Mouse (Mus musculus) heart, embryonic 12.5 days (tissue): ENCODE measurements around the gene Mink1. TPM values are rescaled to one million over a fixed set of nuclear protein-coding genes. Genes with fewer than 3 reads are reported as not detected.

ENCODE experiments used
- ATAC-seq: fragments of 200-750 bp; cut with Nextera tagmentation; 2 replicates; pipeline ENCODE4 v1.8.0; 2017; ENCODE audit warnings: moderate TSS enrichment, moderate library complexity; ENCODE audit not compliant: insufficient number of reproducible peaks, low FRiP score
- H3K27ac ChIP-seq: fragments of 300-500 bp; sonication (generic); 2 replicates; pipeline ENCODE4 v1.5.1; 2016; ENCODE audit warnings: mild to moderate bottlenecking, moderate library complexity; ENCODE audit not compliant: poor library complexity, severe bottlenecking
- H3K27me3 ChIP-seq: fragments of 300-500 bp; sonication (generic); replicated peaks from 2 replicates; pipeline ENCODE4 v1.6.1; 2016; ENCODE audit warnings: mild to moderate bottlenecking, moderate library complexity
- H3K36me3 ChIP-seq: fragments of 300-500 bp; sonication (generic); 2 replicates; pipeline ENCODE4 v1.6.1; 2016; ENCODE audit warnings: mild to moderate bottlenecking, moderate library complexity
- H3K4me1 ChIP-seq: fragments of 300-500 bp; sonication (generic); replicated peaks from 2 replicates; pipeline ENCODE4 v1.6.1; 2016; ENCODE audit warnings: mild to moderate bottlenecking
- H3K4me2 ChIP-seq: fragments of 300-500 bp; sonication (generic); 2 replicates; pipeline ENCODE4 v1.6.1; 2016; ENCODE audit warnings: mild to moderate bottlenecking, moderate library complexity
- H3K4me3 ChIP-seq: fragments of 300-500 bp; sonication (generic); 2 replicates; pipeline ENCODE4 v1.5.1; 2016; ENCODE audit warnings: mild to moderate bottlenecking
- H3K9ac ChIP-seq: fragments of 300-500 bp; sonication (generic); 2 replicates; pipeline ENCODE4 v1.6.1; 2016; ENCODE audit warnings: mild to moderate bottlenecking, moderate library complexity
- H3K9me3 ChIP-seq: fragments of 300-500 bp; sonication (generic); replicated peaks from 2 replicates; pipeline ENCODE4 v1.6.1; 2016; ENCODE audit warnings: mild to moderate bottlenecking, moderate library complexity
- WGBS: fragments of 180-500 bp; shearing (Covaris S2); methylation state at CpG from one replicate; pipeline ENCODE4 v1.1.7; 2016; 5-methylcytosine and 5-hydroxymethylcytosine counted together
- polyA plus RNA-seq: library from polyadenylated mRNA; unstranded; fragments of >200 nt; fragmentation: Nextera tagmentation; extraction: Ambion mirVana; gene quantifications from 2 replicates; pipeline ENCODE4 v1.2.1, GENCODE M21; 2016

Mink1 gene
- polyA plus RNA-seq, 1 experiment from 2014 or later = 13.7 TPM

DNA sequence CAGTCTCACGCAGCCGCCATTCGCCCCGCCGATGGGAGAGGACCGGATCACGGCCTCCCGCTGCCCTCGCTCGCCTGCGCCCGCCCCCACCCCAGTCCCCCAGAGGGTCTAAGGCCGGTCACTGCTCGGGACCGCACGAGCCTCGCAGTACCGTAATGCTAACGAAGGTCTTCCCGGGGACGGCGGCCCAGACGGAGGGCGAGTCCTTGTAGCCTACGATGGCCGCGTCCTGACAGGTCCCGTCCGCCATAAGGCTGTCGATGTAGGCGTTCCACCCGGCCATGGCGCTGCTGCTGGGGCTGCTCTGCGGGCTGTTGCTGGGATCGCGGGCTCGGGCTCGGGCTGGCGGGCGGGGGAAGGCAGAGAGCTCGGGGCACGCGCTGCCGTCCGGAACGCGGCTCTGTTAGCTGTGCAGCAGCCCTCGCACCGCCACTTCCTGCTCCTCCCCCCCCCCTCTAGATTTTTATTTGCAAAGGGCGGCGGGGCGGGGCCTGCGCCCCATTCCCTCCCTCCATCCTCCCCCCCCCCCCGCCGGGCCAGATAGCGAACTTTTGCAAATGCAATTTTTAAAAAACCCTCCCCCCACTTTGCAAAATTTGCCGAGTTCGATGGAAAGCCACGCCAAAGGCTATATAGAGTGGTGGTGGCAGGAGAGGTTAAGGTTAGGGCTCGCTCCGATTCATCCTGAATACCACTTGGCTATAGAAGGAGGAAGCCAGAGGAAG is 91.7 kb downstream of the Mink1 start, which contains the start of gene Pfn1:
TSS of gene Pfn1 (minus strand) at position 447 of the 725 bp plus-strand sequence.
- peak within 1 kb of the TSS; percentile 94 for H3K9ac ChIP-seq
- peaks cover 69% of the 10 kb centered on the region for H3K4me1 ChIP-seq
- H3K9me3 ChIP-seq = no peaks in the 10 kb centered on the region
- H3K4me3 ChIP-seq = peak within 1 kb of the TSS; percentile 78
- H3K4me2 ChIP-seq = peak within 1 kb of the TSS; percentile 82
- H3K27ac ChIP-seq = peak within 1 kb of the TSS; percentile 96
- H3K27me3 ChIP-seq = no peaks in the 10 kb centered on the region
- H3K36me3 ChIP-seq = peaks cover 38% of the 10 kb centered on the region
- WGBS = under 1% methylated on average over 61 of the region's 61 CpGs
- peak; percentile 51 for ATAC-seq

- peak overlapping the region; percentile 96 for H3K27ac ChIP-seq
- no peaks in the 10 kb centered on the region for H3K27me3 ChIP-seq
- H3K4me2 ChIP-seq = peak overlapping the region; percentile 82
- peak overlapping the region; percentile 78 for H3K4me3 ChIP-seq
- H3K9ac ChIP-seq = peak overlapping the region; percentile 94
- H3K36me3 ChIP-seq = peaks cover 38% of the 10 kb centered on the region
- H3K9me3 ChIP-seq = no peaks in the 10 kb centered on the region
- WGBS = 0% methylated on average over 48 of the region's 48 CpGs
- ATAC-seq = peak; percentile 46
- peaks cover 68% of the 10 kb centered on the region for H3K4me1 ChIP-seq
These were observed 92.4 kb downstream of the Mink1 start for GRCm38 (mm10) chr11:70654923-70655570.

DNA sequence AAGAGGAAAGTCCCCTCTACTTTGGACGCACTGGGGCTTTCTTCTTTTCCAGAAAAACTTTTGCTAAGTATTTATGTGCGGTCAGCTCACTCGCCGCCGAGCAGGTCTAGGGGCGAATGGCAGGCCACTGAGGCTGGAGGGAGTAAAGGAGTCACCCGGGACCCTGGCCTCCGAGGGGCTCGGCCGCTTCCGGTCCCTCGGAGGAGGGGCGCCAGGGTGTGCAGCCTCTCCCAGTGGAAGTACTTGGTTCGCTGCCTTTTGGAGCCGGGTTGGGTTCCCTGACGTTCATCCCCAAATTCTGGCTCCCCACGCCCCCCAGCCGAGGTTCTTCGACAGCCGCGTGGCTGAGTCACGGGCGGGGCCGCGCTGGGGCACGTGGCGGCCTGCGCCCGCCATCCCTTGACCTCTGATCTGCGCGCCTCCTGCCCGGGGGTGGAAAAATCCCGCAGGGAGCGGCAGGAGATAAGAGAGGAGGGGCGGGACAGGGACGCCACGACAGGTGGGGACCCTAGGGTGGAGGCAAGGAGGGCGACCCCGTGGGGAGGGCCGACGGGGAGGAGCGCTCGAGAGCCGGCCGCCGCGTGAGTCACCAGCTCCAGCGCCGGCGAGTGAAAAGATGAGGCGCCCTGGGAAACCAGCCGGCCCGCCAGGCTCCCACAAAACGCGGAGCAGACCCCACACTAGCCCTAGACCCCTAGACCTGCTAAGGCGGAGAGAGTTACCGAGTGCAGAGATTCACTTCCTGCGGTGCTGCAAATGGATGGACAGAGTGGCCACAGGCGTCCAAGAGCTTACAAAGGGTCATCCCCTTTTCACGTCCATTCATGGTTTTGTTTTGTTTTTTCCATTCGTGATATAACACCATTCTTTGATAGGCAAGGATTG is 93.1 kb downstream of the Mink1 start:
- peak overlapping the region; percentile 94 for H3K9ac ChIP-seq
- H3K9me3 ChIP-seq = no peaks in the 10 kb centered on the region
- H3K4me2 ChIP-seq = peak overlapping the region; percentile 82
- peaks cover 38% of the 10 kb centered on the region for H3K36me3 ChIP-seq
- WGBS = under 1% methylated on average over 61 of the region's 61 CpGs
- H3K27ac ChIP-seq = peak overlapping the region; percentile 96
- no peaks in the 10 kb centered on the region for H3K27me3 ChIP-seq
- H3K4me3 ChIP-seq = peak overlapping the region; percentile 78
- peaks cover 61% of the 10 kb centered on the region for H3K4me1 ChIP-seq
- peak; percentile 40 for ATAC-seq

- WGBS = 4% methylated on average over 16 of the region's 16 CpGs
- Histone ChIP-seq H3K9me3 (no peaks in the 10 kb centered on the region), H3K9ac (peak overlapping the region; percentile 94), H3K27me3 (no peaks in the 10 kb centered on the region), H3K36me3 (peaks cover 38% of the 10 kb centered on the region), H3K4me2 (peak overlapping the region; percentile 82), H3K4me3 (peak overlapping the region; percentile 78), H3K4me1 (peaks cover 59% of the 10 kb centered on the region), H3K27ac (peak overlapping the region; percentile 96)
- ATAC-seq = peak; percentile 13; the same call in 1 of the 2 replicates
These were observed 93.8 kb downstream of the Mink1 start for GRCm38 (mm10) chr11:70656456-70656927.

DNA sequence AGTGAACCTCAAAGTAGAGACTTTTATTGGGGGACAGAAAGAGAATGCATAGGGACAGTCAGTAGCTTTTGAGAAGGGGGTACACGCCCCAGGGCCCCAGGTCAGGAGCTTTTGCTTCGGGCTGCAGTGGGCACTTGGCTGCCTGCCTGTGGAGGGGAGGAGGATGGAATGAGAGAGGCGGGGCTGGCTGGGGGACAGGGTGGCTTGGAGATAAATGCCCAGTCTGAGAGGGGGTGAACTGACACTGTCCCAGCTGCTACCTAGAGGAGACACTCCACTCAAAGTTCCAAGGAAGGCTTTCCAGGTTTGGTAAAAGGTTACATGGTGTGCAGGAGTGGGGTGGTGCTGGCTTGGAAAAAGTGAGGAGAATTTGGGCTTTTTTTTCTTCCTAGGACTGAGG is 94.3 kb downstream of the Mink1 start, which contains the start of gene Eno3:
TSS of gene Eno3 (plus strand) at position 239 of the 400 bp plus-strand sequence.
- peak within 1 kb of the TSS; percentile 94 for H3K9ac ChIP-seq
- peak within 1 kb of the TSS; percentile 96 for H3K27ac ChIP-seq
- no peaks in the 10 kb centered on the region for H3K9me3 ChIP-seq
- H3K4me3 ChIP-seq = peak within 1 kb of the TSS; percentile 78
- peak within 1 kb of the TSS; percentile 82 for H3K4me2 ChIP-seq
- 2% methylated on average over 3 of the region's 3 CpGs for WGBS
- peaks cover 55% of the 10 kb centered on the region for H3K4me1 ChIP-seq
- no peaks in the 10 kb centered on the region for H3K27me3 ChIP-seq
- H3K36me3 ChIP-seq = peaks cover 37% of the 10 kb centered on the region
- no peak for ATAC-seq

GRCm38 (mm10) chr11:70657573-70657972 is 94.9 kb downstream of the Mink1 start:
- Histone ChIP-seq H3K9ac (peak overlapping the region; percentile 94), H3K36me3 (peaks cover 37% of the 10 kb centered on the region), H3K27ac (peak overlapping the region; percentile 96), H3K4me1 (peaks cover 49% of the 10 kb centered on the region), H3K27me3 (no peaks in the 10 kb centered on the region), H3K4me2 (peak overlapping the region; percentile 82), H3K9me3 (no peaks in the 10 kb centered on the region), H3K4me3 (peak overlapping the region; percentile 78)
- no peak for ATAC-seq
- 36% methylated on average over 6 of the region's 6 CpGs for WGBS

GRCm38 (mm10) chr11:70657991-70658390 is 95.3 kb downstream of the Mink1 start:
- Histone ChIP-seq H3K9ac (peak overlapping the region; percentile 94), H3K4me2 (peak overlapping the region; percentile 82), H3K36me3 (peaks cover 38% of the 10 kb centered on the region), H3K4me1 (peaks cover 45% of the 10 kb centered on the region), H3K27me3 (no peaks in the 10 kb centered on the region), H3K9me3 (no peaks in the 10 kb centered on the region), H3K27ac (peak overlapping the region; percentile 96), H3K4me3 (peak overlapping the region; percentile 78)
- no peak for ATAC-seq
- WGBS = 48% methylated on average over 9 of the region's 9 CpGs

DNA sequence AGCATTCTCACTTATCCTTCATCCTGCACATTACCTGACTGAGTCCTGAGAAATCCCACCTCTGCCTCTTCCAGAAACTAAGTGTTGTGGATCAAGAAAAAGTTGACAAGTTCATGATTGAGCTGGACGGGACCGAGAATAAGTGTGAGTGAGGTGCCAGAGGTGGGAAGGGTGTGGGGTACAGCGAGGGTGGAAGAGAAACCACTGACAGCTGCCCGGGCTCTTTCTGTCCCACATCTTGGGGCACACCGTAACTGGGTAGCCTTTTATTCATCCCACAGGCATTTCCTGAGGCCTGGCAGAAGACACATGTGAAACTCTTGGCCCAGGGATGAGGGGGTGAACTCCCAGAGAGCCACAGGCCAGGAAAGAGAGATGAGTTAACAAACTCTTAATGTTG is 95.8 kb downstream of the Mink1 start:
- Histone ChIP-seq H3K27ac (peak overlapping the region; percentile 39), H3K36me3 (peaks cover 44% of the 10 kb centered on the region), H3K4me1 (peaks cover 45% of the 10 kb centered on the region), H3K4me2 (peak overlapping the region; percentile 82), H3K27me3 (no peaks in the 10 kb centered on the region), H3K4me3 (peak overlapping the region; percentile 78), H3K9me3 (no peaks in the 10 kb centered on the region), H3K9ac (peak overlapping the region; percentile 94)
- 73% methylated on average over 5 of the region's 5 CpGs for WGBS
- no peak for ATAC-seq

GRCm38 (mm10) chr11:70658942-70659341 is 96.3 kb downstream of the Mink1 start:
- WGBS = 59% methylated on average over 8 of the region's 8 CpGs
- ATAC-seq = no peak
- Histone ChIP-seq H3K27me3 (no peaks in the 10 kb centered on the region), H3K4me3 (no peak overlapping the region), H3K27ac (no peak overlapping the region), H3K4me2 (peak overlapping the region; percentile 82), H3K36me3 (peaks cover 48% of the 10 kb centered on the region), H3K9ac (peak overlapping the region; percentile 60; the same call in 1 of the 2 replicates), H3K4me1 (peaks cover 47% of the 10 kb centered on the region), H3K9me3 (no peaks in the 10 kb centered on the region)

DNA sequence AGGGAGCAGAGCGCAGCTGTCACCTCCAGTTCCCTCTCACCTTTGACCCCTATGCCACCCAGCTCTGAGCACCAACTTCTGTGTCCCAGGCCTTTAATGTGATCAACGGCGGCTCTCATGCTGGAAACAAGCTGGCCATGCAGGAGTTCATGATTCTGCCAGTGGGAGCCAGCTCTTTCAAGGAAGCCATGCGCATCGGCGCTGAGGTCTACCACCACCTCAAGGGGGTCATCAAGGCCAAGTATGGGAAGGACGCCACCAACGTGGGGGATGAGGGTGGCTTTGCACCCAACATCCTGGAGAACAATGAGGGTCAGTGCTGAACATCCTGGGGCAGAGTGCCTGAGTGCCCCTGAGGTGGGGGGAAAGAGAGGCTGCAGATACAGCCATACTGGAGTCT is 97.9 kb downstream of the Mink1 start:
- 85% methylated on average over 8 of the region's 8 CpGs for WGBS
- peaks cover 62% of the 10 kb centered on the region for H3K36me3 ChIP-seq
- H3K4me2 ChIP-seq = no peak overlapping the region
- H3K27me3 ChIP-seq = no peaks in the 10 kb centered on the region
- no peak for ATAC-seq
- no peak overlapping the region for H3K4me3 ChIP-seq
- H3K9me3 ChIP-seq = no peaks in the 10 kb centered on the region
- no peak overlapping the region for H3K9ac ChIP-seq
- H3K27ac ChIP-seq = no peak overlapping the region
- peaks cover 51% of the 10 kb centered on the region for H3K4me1 ChIP-seq
